Mouse (Mus musculus) midbrain, embryonic 16.5 days (tissue): ENCODE results near the gene Spint2. TPM values are rescaled to one million over a fixed set of nuclear protein-coding genes. Genes with fewer than 3 reads are reported as not detected.
"Not testable (repeated sequence)": the region's sequence is repeated elsewhere in the genome, so short reads cannot be mapped to it uniquely, and the experiment has no call there.

ENCODE experiments used
- ATAC-seq: fragments of 200-750 bp; cut with Nextera tagmentation; 2 replicates; pipeline ENCODE4 v1.8.0; 2017; ENCODE audit warnings: moderate TSS enrichment
- H3K27ac ChIP-seq: fragments of 300-500 bp; sonication (generic); 2 replicates; pipeline ENCODE4 v1.5.1; 2014; ENCODE audit warnings: mild to moderate bottlenecking, low read length, mixed read lengths
- H3K27me3 ChIP-seq: fragments of 300-500 bp; sonication (generic); 2 replicates; pipeline ENCODE4 v1.6.1; 2014; ENCODE audit warnings: low read depth, low read length, mixed read lengths; ENCODE audit not compliant: control insufficient read depth, insufficient read depth
- H3K36me3 ChIP-seq: fragments of 300-500 bp; sonication (generic); 2 replicates; pipeline ENCODE4 v1.6.1; 2014; ENCODE audit warnings: mild to moderate bottlenecking, low read length, moderate library complexity, mixed read lengths; ENCODE audit not compliant: control insufficient read depth, insufficient read depth
- H3K4me1 ChIP-seq: fragments of 300-500 bp; sonication (generic); 2 replicates; pipeline ENCODE4 v1.6.1; 2014; ENCODE audit warnings: mild to moderate bottlenecking, low read length, mixed read lengths; ENCODE audit not compliant: control insufficient read depth, insufficient read depth
- H3K4me2 ChIP-seq: fragments of 300-500 bp; sonication (generic); 2 replicates; pipeline ENCODE4 v1.6.1; 2014; ENCODE audit warnings: mild to moderate bottlenecking, low read length, mixed read lengths
- H3K4me3 ChIP-seq: fragments of 300-500 bp; sonication (generic); 2 replicates; pipeline ENCODE4 v1.5.1; 2014; ENCODE audit warnings: low read depth, mild to moderate bottlenecking, low read length, moderate library complexity, mixed read lengths
- H3K9ac ChIP-seq: fragments of 300-500 bp; sonication (generic); 2 replicates; pipeline ENCODE4 v1.6.1; 2014; ENCODE audit warnings: low read depth, low read length, mixed read lengths
- H3K9me3 ChIP-seq: fragments of 300-500 bp; sonication (generic); replicated peaks from 2 replicates; pipeline ENCODE4 v1.6.1; 2014; ENCODE audit warnings: mild to moderate bottlenecking, low read length, mixed read lengths; ENCODE audit not compliant: control insufficient read depth, poor library complexity, severe bottlenecking
- WGBS: fragments of 180-500 bp; shearing (Covaris S2); extraction: QIAGEN DNeasy Blood & Tissue Kit; methylation state at CpG from one replicate; pipeline ENCODE4 v1.1.7; 2014; 5-methylcytosine and 5-hydroxymethylcytosine counted together
- polyA plus RNA-seq: library from polyadenylated mRNA; unstranded; fragments of >200 nt; fragmentation: Nextera tagmentation; extraction: Ambion mirVana; gene quantifications from 2 replicates; pipeline ENCODE4 v1.2.1, GENCODE M21; 2015

Spint2 gene
- polyA plus RNA-seq, 1 experiment from 2014 or later: 89.7 TPM

- ATAC-seq: peak; percentile 19
- WGBS: 30% methylated on average over 6 of the region's 6 CpGs
- H3K27me3 ChIP-seq: not testable (repeated sequence)
Measured at GRCm38 (mm10) chr7:29237596-29237995, 44.1 kb downstream of the Spint2 start.

GRCm38 (mm10) chr7:29236593-29236992, 45.1 kb downstream of the Spint2 start:
- 88% methylated on average over 4 of the region's 4 CpGs for WGBS
- Histone ChIP-seq H3K4me2 (no peak overlapping the region), H3K4me3 (no peak overlapping the region), H3K27ac (no peak overlapping the region), H3K36me3 (no peaks in the 10 kb centered on the region), H3K9ac (no peak overlapping the region), H3K27me3 (peaks cover 12% of the 10 kb centered on the region), H3K4me1 (peaks cover 19% of the 10 kb centered on the region), H3K9me3 (no peaks in the 10 kb centered on the region)
- ATAC-seq: no peak

More at GRCm38 (mm10) chr7:29237596-29237995, 44.1 kb downstream of the Spint2 start:
- H3K9ac ChIP-seq: peak overlapping the region; percentile 63
- H3K4me3 ChIP-seq: peak overlapping the region; percentile 79
- peaks cover 12% of the 10 kb centered on the region for H3K4me1 ChIP-seq
- not testable (repeated sequence) for H3K36me3 ChIP-seq, H3K9me3 ChIP-seq
- H3K27ac ChIP-seq: peak overlapping the region; percentile 89
- H3K4me2 ChIP-seq: peak overlapping the region; percentile 84

GRCm38 (mm10) chr7:29234661-29235060, 47.1 kb downstream of the Spint2 start:
- Histone ChIP-seq H3K4me1 (peaks cover 18% of the 10 kb centered on the region), H3K4me3 (no peak overlapping the region), H3K4me2 (no peak overlapping the region), H3K27me3 (peaks cover 29% of the 10 kb centered on the region), H3K9me3 (no peaks in the 10 kb centered on the region), H3K36me3 (no peaks in the 10 kb centered on the region), H3K9ac (no peak overlapping the region), H3K27ac (no peak overlapping the region)
- whole genome bisulfite sequencing: 80% methylated on average over 5 of the region's 5 CpGs
- ATAC-seq: no peak

- H3K4me3 ChIP-seq: no peak overlapping the region
- no peaks in the 10 kb centered on the region for H3K36me3 ChIP-seq
- ATAC-seq: no peak
- H3K9ac ChIP-seq: no peak overlapping the region
- 84% methylated on average over 6 of the region's 6 CpGs for WGBS
- H3K4me2 ChIP-seq: no peak overlapping the region
- no peaks in the 10 kb centered on the region for H3K9me3 ChIP-seq
- H3K27me3 ChIP-seq: peaks cover 30% of the 10 kb centered on the region
- H3K27ac ChIP-seq: no peak overlapping the region
- H3K4me1 ChIP-seq: peaks cover 9% of the 10 kb centered on the region
Measured at GRCm38 (mm10) chr7:29233745-29234144, 48.0 kb downstream of the Spint2 start.

GRCm38 (mm10) chr7:29232247-29233013, 49.3 kb downstream of the Spint2 start, which contains the start of gene Kcnk6:
Gene Kcnk6, minus strand, starts transcription at chr7:29232515.
- Histone ChIP-seq H3K4me2 (peak within 1 kb of the TSS; percentile 90), H3K4me3 (peak within 1 kb of the TSS; percentile 47), H3K9me3 (no peaks in the 10 kb centered on the region), H3K27me3 (peaks cover 30% of the 10 kb centered on the region), H3K9ac (peak within 1 kb of the TSS; percentile 71), H3K27ac (no peak within 1 kb of the TSS), H3K36me3 (no peaks in the 10 kb centered on the region), H3K4me1 (peaks cover 7% of the 10 kb centered on the region)
- WGBS: 1% methylated on average over 48 of the region's 62 CpGs
- ATAC-seq: peak; percentile 55; the same call in 1 of the 2 replicates

GRCm38 (mm10) chr7:29231517-29231916, 50.2 kb downstream of the Spint2 start:
- Histone ChIP-seq H3K4me2 (no peak overlapping the region), H3K9ac (no peak overlapping the region), H3K4me1 (peaks cover 7% of the 10 kb centered on the region), H3K27ac (no peak overlapping the region), H3K36me3 (no peaks in the 10 kb centered on the region), H3K4me3 (no peak overlapping the region), H3K9me3 (no peaks in the 10 kb centered on the region), H3K27me3 (peaks cover 30% of the 10 kb centered on the region)
- WGBS: 58% methylated on average over 3 of the region's 3 CpGs
- no peak for ATAC-seq

- H3K4me2 ChIP-seq: no peak overlapping the region
- H3K36me3 ChIP-seq: no peaks in the 10 kb centered on the region
- peaks cover 7% of the 10 kb centered on the region for H3K4me1 ChIP-seq
- no peak overlapping the region for H3K4me3 ChIP-seq
- no peak overlapping the region for H3K9ac ChIP-seq
- no peaks in the 10 kb centered on the region for H3K9me3 ChIP-seq
- ATAC-seq: no peak
- peaks cover 30% of the 10 kb centered on the region for H3K27me3 ChIP-seq
- WGBS: 12% methylated on average over 3 of the region's 3 CpGs
- no peak overlapping the region for H3K27ac ChIP-seq
Measured at GRCm38 (mm10) chr7:29230560-29230959, 51.2 kb downstream of the Spint2 start.

- Histone ChIP-seq H3K4me2 (no peak overlapping the region), H3K4me3 (no peak overlapping the region), H3K27me3 (peaks cover 30% of the 10 kb centered on the region), H3K27ac (no peak overlapping the region), H3K9me3 (no peaks in the 10 kb centered on the region), H3K36me3 (no peaks in the 10 kb centered on the region), H3K4me1 (peaks cover 13% of the 10 kb centered on the region), H3K9ac (no peak overlapping the region)
- ATAC-seq: no peak
- 73% methylated on average over 4 of the region's 4 CpGs for WGBS
Measured at GRCm38 (mm10) chr7:29228202-29228601, 53.5 kb downstream of the Spint2 start.

GRCm38 (mm10) chr7:29225520-29225919, 56.2 kb downstream of the Spint2 start:
- H3K4me3 ChIP-seq: peak overlapping the region; percentile 9; the same call in 1 of the 2 replicates
- 70% methylated on average over 13 of the region's 13 CpGs for WGBS
- no peaks in the 10 kb centered on the region for H3K36me3 ChIP-seq
- H3K9ac ChIP-seq: peak overlapping the region; percentile 39; the same call in 1 of the 2 replicates
- H3K4me1 ChIP-seq: peaks cover 6% of the 10 kb centered on the region
- H3K9me3 ChIP-seq: no peaks in the 10 kb centered on the region
- ATAC-seq: 0 out of 2 replicates have a peak, but pooled peaks have one; percentile 40
- peaks cover 8% of the 10 kb centered on the region for H3K27me3 ChIP-seq
- peak overlapping the region; percentile 47; the same call in 1 of the 2 replicates for H3K27ac ChIP-seq
- peak overlapping the region; percentile 40 for H3K4me2 ChIP-seq
